Mouse (Mus musculus) embryo, embryonic 11 days (tissue): ENCODE data around the gene Slc35c1.

Experiments used
- DNase-seq: peaks from one replicate; pipeline ENCODE4 v3.0.0-alpha.2; 2015

The Slc35c1 gene

DNA sequence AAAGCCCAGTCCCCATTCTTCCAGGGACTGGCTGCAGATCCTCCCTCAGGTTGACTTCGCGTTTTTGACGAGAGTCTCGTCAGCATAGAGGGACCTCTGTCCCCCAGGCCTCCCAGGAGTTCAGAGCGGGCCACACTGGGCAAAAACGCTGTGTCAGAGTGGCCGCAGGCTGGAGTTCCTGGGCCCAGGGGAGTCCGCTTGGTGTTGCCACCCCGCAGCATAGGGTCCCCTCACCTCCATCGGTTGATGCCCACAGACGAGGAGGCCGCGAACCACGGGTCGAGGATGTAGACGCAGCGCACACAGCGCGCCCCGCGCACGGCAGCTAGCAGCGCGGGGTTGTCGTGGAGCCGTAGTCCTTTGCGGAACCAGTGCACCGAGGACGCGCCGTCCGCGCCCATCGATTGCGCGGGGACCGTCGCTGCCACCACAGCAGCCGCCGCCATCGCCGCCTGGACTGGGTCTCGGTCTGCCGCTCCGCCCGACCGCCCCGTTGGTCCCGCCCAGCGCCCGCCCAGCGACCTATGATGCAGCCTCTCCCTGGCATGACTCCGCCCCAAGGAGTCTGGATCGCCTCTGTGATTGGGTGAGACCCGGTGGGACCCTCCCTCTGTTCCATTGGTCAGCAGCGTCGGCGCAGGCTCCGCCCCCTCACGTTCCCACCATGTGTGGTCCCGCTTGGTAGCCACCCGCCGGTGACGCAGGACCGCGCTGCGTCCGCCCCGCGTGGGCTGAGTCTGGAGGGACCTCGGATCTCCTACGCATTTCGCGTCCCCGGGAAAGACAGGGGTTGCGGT, 26.6 kb downstream of the Slc35c1 start, which contains the start of gene Cry2:
TSS of gene Cry2 (minus strand) at position 466 of the 797 bp plus-strand sequence.
- DNase-seq = peak; percentile 98

- no peak for DNase-seq
Measured at GRCm38 (mm10) chr2:92432299-92433295, 27.7 kb downstream of the Slc35c1 start.

DNA sequence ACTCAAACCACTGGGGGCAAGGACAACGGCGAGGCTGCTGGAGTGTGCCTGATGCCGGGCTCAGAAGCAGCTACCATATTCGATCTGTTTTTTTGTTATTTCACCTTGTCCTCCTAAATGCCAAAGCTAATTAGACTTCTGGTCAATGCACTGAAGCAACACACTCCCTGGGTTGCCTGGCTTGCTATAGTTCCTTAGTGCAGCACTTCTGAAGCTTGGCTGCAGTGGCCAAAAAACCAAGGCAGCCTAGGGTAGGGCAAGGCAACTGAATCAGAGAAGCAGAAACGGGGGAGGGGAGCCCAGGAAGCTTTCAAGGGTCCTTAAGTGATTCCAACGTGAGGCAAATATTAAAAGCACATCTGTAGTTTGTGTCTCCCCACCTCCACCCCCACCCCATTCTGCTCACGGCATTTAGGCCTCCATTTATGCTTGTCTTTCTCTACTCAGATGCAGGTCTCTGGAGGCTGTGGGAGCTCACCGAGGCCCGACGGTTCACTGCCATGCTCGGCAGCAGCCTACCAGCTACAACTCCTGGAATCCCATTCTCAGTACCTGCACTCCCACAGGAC, 28.6 kb downstream of the Slc35c1 start:
- no peak for DNase-seq

DNA sequence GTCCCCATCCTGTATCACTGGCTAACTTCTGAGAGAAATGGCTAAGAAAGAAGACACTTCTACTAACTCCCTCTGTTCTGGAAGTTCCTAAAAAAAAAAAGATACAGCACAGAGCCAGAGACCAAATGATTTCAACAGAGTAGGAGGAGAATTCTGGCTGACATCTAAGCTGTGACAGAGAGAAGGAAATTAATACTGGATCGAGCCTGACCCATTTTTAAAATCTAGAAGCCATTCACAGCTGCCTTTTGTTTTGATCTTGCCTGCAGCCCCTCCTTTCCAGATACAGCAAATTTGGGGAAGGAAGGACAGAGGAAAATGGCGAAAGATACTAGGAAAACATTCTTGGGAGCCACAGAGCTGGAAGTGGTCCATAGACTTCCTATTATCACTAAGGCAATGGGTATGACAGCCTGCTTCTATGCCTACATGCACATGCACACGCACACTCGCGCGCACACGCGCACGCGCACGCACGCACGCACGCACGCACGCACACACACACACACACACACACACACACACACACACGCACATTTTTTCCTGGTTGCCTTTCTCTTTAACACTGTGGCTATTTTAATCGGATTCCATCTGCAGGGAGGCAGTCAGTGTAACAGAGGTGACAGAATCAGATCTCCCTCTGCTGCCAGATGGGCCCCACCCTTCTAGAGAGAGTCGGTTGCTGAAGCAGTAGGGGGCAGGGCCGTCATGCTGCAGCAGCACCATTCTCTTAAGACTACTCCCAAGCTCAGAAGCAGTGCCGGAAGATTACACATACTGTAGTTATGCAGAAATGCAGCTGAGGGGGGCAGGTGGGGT, 29.4 kb downstream of the Slc35c1 start:
- DNase-seq = peak; percentile 37

- DNase-seq = no peak
Measured at GRCm38 (mm10) chr2:92430089-92430488, 30.2 kb downstream of the Slc35c1 start.

- DNase-seq = peak; percentile 44
Measured at GRCm38 (mm10) chr2:92427882-92428281, 32.5 kb downstream of the Slc35c1 start.

- DNase-seq = no peak
Measured at GRCm38 (mm10) chr2:92426426-92426825, 33.9 kb downstream of the Slc35c1 start.

DNA sequence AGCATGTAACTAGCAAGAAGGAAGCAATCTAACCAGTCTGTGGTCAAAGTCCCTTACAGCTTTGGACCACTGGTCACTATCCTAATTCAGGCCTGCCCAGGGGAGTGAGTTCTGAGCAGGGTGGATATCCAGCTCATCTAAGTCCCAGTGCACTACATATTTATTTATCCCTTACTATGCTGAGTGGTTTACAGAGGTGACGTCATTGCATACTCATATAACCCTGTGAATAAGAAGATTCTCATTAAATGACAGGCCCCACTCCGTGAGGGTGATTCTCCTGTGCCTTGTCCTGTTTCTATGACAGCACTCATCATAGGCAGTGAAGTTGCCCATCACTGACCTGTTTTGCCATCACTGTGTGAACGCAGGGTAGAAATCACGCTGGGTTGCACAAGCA, 35.0 kb downstream of the Slc35c1 start:
- no peak for DNase-seq

GRCm38 (mm10) chr2:92424462-92425308, 35.7 kb downstream of the Slc35c1 start:
- DNase-seq = peak; percentile 56

DNA sequence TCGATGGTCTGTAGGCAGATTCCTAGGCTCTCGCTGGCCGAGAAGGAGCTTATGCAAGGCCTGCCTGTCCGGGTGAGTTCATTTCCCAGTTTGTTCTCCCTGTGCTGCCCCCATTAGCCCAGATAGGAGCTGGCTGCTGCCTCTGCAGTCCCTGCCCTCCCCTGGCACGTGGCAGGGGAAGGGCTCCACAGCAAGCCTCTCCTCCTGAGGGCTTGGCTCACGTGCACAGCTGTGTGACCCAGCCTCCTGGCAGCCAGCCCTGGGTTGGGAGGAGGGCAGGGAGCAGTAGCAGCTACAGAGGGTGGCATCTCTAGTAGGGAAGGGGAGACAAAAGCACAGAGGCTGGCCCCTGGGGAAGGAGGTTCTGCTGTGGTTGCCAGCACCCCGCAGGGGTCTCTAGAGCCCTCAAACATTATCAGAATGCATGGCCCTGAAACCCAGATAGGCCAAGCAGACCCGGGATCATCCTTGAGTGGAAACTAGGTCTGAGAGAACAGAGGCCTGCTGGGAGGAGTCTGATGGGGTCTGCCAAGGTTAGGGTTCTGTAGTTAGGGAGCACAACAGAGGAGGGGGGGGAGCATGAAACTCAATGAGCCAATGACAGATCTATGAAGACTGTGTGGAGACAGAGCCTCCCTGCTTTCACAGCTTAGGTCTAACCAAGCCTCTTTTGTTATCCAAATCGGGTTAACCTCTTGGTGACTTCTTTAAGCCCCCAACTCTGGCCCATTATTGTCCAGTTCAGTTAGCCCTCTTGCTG, 36.5 kb downstream of the Slc35c1 start:
- no peak for DNase-seq

DNA sequence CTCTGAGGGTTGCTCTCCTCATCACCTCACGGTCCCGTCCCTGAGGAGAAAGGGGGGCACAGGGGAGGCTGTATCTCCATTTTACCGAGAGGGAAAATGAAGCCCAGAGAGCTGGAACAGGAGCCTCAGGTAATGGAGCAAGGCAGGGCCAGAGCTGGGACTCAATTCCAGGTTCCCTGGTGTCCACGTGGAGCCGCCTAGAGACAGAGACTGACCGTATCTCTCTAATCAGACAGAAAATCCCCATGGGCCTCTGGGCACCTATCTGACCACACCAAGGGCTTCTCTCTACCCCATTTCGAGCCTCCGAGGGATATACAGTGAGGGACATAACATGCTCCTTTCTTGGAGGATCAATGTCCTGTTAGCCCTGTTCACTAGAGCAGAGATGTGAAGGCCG, 37.2 kb downstream of the Slc35c1 start:
- DNase-seq = no peak

GRCm38 (mm10) chr2:92422388-92423135, 37.8 kb downstream of the Slc35c1 start:
- DNase-seq = no peak

DNA sequence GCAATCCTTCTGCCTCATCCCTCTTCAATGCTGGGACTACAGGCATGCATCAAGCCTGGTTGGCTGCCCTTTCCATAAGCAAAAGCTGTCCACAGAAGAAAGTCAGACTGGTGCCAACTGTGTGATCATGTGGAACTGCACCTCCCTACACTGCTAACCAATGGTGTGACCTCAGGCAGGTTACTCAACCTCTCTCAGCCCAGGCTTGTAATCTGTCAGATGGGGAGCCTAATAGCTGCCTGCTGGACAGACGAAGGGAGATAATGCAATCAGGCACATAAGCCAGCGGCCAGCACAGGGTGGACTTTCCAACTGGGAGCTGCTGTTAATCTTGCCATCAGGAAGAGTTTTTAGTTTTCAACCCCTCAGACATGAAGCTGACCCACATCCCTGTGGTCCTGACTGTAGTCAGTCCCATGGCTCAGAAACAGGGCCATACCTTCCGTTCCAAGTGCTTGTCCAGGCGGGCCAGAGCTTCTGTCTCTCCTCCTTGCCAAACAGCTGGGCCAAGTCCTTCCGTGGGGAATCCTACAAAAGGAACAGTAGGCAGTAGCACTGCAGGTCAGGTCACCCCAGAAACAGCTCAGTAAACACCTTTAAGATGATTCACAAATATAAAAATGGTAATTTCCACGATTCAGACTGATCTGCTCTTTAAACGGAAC, 38.5 kb downstream of the Slc35c1 start:
- no peak for DNase-seq

- DNase-seq = no peak
Measured at GRCm38 (mm10) chr2:92411705-92412104, 48.6 kb downstream of the Slc35c1 start.

DNA sequence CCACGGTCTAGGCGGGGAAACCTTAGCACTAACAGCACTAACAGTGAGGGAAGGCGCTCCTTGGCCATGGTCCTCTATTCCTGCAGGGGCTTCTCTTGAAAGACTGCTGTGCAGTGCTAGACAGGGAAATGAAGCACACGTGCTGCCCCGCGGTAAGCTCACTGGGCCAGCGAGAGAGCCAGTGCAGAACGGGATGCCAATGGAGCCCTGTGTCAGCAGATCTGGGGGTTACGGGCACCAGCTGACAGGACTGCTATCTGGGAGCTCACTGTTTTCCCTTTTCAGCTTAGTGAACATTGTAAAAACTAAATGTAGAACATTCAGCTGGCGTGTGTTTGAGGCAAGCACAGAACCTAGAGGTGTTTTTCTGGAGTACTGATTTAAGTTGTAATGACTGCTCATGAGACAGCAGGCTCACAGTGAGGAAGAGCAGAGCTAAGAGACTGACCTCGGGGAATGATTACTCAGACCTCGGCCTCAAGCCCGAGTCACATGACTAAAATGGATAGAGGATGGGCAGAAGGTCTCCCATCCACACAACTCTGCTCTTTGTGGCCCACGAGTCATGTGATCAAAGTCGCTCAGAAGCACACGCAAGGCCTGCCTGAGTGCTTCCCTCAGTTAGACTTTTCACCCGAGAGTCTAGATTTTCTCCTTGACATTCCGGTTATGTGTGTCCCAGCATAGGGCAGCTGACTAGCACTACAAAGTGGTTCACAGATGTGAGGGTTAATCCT, 51.9 kb downstream of the Slc35c1 start:
- no peak for DNase-seq

- DNase-seq = peak; percentile 27
Measured at GRCm38 (mm10) chr2:92405687-92406086, 54.7 kb downstream of the Slc35c1 start.

- no peak for DNase-seq
Measured at GRCm38 (mm10) chr2:92404737-92405136, 55.6 kb downstream of the Slc35c1 start.

- no peak for DNase-seq
Measured at GRCm38 (mm10) chr2:92403776-92404319, 56.5 kb downstream of the Slc35c1 start.
